Mouse (Mus musculus) erythroblast, embryonic 14.5 days (primary cell): ENCODE results near the gene Fbxl19. TPM values are rescaled to one million over a fixed set of nuclear protein-coding genes. Genes with fewer than 3 reads are reported as not detected.

Source experiments
- H3K27me3 ChIP-seq: 2 replicates; pipeline ENCODE4 v1.6.1; 2012; ENCODE audit warnings: inconsistent platforms; ENCODE audit not compliant: control insufficient read depth
- H3K36me3 ChIP-seq: 2 replicates; pipeline ENCODE4 v1.6.1; 2012; ENCODE audit warnings: mild to moderate bottlenecking, inconsistent platforms; ENCODE audit not compliant: control insufficient read depth
- H3K4me1 ChIP-seq: 2 replicates; pipeline ENCODE4 v1.6.1; 2012; ENCODE audit warnings: inconsistent platforms; ENCODE audit not compliant: control insufficient read depth
- H3K4me3 ChIP-seq: replicated peaks from 2 replicates; pipeline ENCODE3; 2012; ENCODE audit warnings: moderate library complexity, mild to moderate bottlenecking, inconsistent platforms
- H3K9me3 ChIP-seq: 2 replicates; pipeline ENCODE4 v1.6.1; 2012; ENCODE audit warnings: low read length, inconsistent platforms, mixed read lengths; ENCODE audit not compliant: control insufficient read depth
- GATA1 ChIP-seq: IDR thresholded peaks from 2 replicates; pipeline ENCODE4 v1.6.1; 2012; ENCODE audit warnings: low read length, inconsistent platforms, mixed read lengths
- TAL1 ChIP-seq: IDR thresholded peaks from 3 replicates; pipeline ENCODE4 v1.6.1; 2012; ENCODE audit warnings: low read length, inconsistent platforms, mixed read lengths
- polyA plus RNA-seq: library from polyadenylated mRNA; stranded (reverse); fragments of >175 nt; gene quantifications from 2 replicates; pipeline ENCODE4 v1.2.3, GENCODE M21; 2012

Fbxl19 gene
- polyA plus RNA-seq, 1 experiment: 9.9 TPM

DNA sequence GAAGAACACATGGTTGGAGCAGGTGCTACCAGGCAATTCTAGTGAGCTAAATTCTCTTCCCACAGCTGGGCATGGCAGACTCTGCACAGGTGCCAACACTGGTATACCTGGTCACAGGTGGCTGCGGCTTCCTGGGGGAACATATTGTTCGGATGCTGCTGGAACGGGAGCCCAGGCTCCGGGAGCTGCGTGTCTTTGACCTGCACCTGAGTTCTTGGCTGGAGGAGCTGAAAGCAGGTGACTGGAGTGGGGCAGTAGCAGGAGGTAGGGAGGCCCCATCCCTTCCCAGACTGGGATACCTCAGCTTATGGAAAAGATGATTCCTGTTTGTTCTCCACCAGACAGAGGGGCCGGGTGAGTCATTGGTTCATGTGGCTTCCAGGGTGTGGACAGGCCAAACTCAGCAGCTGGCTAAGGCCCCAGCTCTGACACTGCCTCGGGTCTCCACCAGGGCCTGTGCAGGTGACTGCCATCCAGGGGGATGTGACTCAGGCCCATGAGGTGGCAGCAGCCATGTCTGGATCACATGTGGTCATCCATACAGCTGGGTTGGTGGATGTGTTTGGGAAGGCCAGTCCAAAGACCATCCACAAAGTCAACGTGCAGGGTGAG is 56.8 kb downstream of the Fbxl19 start:
- Histone ChIP-seq H3K27me3 (no peaks in the 10 kb centered on the region), H3K4me1 (peaks cover 48% of the 10 kb centered on the region), H3K9me3 (no peaks in the 10 kb centered on the region), H3K36me3 (peaks cover 81% of the 10 kb centered on the region), H3K4me3 (peak overlapping the region; percentile 40)
- TF ChIP-seq TAL1 (no peak), GATA1 (no peak)

DNA sequence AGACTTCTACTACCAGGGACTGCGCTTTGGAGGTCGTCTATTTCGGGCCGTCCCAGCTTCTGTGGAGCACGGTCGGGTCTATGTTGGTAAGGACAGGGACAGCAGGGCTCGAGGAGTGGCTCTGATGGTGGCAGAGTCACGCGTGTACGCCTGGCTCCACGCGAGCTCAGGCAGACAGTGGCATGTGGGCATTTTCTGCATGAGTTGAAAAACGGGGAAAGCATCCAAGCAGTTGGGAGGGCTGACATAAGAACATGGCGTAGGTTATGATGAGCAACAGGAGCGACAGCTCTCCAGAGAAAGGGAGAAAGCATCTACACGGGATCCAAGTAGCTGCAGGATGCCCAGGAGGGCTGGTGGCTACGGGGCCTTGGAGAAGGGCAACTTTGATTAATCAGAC is 58.0 kb downstream of the Fbxl19 start:
- Histone ChIP-seq H3K9me3 (no peaks in the 10 kb centered on the region), H3K27me3 (no peaks in the 10 kb centered on the region), H3K4me1 (peaks cover 59% of the 10 kb centered on the region), H3K4me3 (no peak overlapping the region), H3K36me3 (peaks cover 69% of the 10 kb centered on the region)
- TF ChIP-seq GATA1 (no peak), TAL1 (no peak)

DNA sequence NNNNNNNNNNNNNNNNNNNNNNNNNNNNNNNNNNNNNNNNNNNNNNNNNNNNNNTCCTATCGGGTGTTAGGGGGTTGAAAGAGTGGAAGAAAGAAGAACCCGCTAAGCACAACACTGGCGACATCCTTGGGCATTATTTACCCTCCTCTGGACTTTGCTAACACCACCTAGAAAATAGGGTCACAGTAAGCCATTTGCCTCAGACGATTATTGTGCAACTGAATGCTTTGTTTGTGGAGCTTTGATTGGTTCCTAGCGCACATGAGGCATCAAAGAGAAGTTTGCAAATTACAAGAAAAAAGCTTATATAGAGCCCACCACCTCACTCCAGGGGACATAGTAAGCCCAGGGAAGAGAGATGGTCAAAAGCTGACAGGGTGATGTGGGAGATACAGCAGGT is 64.5 kb downstream of the Fbxl19 start:
- Histone ChIP-seq H3K4me3 (no peak overlapping the region), H3K27me3 (no peaks in the 10 kb centered on the region), H3K4me1 (peaks cover 48% of the 10 kb centered on the region), H3K36me3 (peaks cover 6% of the 10 kb centered on the region), H3K9me3 (no peaks in the 10 kb centered on the region)
- TF ChIP-seq GATA1: no peak
- no peak for TF ChIP-seq TAL1

DNA sequence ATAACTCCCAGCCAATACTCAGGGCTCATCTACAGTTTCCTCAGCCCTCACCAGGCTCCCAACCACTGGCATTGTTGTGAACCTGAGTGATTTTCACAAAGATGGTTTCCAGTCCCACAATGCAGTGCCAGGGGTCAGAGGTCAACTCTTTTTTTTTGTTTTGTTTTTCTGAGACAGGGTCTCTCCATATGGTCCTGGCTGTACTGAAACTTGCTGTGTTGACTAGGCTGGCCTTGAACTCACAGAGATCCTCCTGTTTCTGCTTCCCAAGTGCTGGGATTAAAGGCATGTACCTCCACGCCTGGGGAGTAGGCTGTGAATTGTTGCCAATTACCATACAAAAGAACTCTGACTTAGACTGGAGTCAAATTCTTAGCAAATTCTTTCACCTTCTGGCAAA is 65.5 kb downstream of the Fbxl19 start:
- H3K27me3 ChIP-seq: no peaks in the 10 kb centered on the region
- TF ChIP-seq GATA1 (no peak), TAL1 (no peak)
- H3K4me1 ChIP-seq: peaks cover 38% of the 10 kb centered on the region
- H3K4me3 ChIP-seq: no peak overlapping the region
- no peaks in the 10 kb centered on the region for H3K9me3 ChIP-seq
- no peaks in the 10 kb centered on the region for H3K36me3 ChIP-seq

DNA sequence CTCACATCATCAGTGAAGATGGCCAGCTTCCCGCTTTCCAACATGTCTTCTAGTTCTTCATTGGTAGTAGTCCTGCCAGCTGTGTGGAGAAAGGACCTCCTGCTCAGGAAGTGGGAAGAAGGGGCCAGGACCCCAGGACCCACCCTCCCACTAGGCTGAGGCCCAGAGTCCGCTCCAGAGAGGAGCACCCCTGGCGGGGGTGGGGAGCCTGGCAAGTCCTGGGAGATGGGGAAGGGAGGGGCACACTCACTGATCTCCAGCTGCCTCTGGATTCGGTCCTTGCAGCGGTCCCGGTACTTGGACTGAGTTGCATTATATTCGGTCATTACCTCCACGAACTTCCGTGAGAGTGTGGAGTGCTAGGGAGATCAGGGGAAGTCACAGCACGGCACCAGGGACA is 66.3 kb downstream of the Fbxl19 start:
- Histone ChIP-seq H3K27me3 (no peaks in the 10 kb centered on the region), H3K4me3 (no peak overlapping the region), H3K9me3 (no peaks in the 10 kb centered on the region), H3K4me1 (peaks cover 34% of the 10 kb centered on the region), H3K36me3 (no peaks in the 10 kb centered on the region)
- TF ChIP-seq GATA1 (no peak), TAL1 (no peak)

DNA sequence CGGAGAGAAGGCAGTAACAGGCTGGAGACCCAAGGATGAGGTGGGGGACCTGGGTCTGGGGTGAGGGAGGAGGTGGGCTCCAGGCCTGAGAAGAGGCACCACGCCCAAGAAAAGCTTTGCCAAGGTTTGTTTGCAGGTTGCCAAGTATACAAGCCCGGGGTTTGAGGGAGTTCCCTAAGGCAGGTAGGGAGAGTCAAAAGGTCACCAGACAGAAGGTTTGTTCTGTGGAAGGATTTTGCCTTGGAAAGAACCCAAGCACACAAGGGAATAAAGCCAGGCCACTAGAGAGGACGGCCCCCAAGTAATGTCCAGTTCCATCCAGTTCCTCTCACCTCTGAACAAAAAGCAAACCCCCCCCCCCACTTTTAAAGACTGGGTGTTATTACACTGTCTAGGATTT is 66.9 kb downstream of the Fbxl19 start:
- Histone ChIP-seq H3K36me3 (no peaks in the 10 kb centered on the region), H3K4me3 (no peak overlapping the region), H3K27me3 (no peaks in the 10 kb centered on the region), H3K9me3 (no peaks in the 10 kb centered on the region), H3K4me1 (peaks cover 32% of the 10 kb centered on the region)
- TF ChIP-seq TAL1 (no peak), GATA1 (no peak)

DNA sequence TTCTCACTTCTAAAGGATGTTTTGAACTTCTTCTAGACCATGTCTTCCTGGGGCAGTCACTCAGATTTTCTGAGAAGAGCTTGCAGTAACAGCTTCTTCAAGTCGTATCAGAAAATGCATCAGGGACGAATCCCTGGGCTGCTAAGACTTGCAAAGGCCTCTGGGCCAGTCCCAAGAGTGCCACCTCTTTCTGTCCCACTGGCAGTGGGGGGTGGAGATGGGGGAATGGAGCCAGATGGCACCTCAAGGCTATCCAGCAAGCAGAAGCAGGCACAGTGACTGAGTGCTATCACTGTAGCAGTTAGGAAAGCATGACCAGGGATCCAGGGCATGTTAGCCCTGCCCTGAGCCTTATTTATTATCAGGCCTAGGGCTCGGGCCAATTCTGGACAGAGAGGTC is 67.9 kb downstream of the Fbxl19 start:
- H3K4me3 ChIP-seq: no peak overlapping the region
- H3K36me3 ChIP-seq: no peaks in the 10 kb centered on the region
- H3K4me1 ChIP-seq: peaks cover 22% of the 10 kb centered on the region
- no peak for TF ChIP-seq TAL1
- TF ChIP-seq GATA1: no peak
- H3K27me3 ChIP-seq: no peaks in the 10 kb centered on the region
- no peaks in the 10 kb centered on the region for H3K9me3 ChIP-seq

DNA sequence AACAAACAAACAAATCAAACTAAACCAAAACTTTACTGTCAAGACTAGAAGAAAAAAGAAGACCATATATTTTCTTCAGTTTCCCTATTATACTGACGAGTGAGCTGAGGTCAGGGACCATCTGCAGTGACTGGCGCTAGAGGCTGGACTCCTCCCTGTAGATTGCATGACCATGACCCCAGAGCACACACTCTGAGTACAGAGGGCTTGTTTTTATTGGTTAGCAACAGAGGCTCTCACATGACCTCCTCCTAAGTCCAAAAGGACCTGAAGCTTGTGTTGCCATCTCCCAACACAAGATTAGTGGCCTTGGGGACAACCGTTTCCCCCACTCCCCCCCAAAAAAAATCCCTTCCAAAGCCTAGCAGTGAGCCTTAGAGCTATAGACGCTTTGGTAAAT is 69.5 kb downstream of the Fbxl19 start:
- H3K36me3 ChIP-seq: no peaks in the 10 kb centered on the region
- H3K9me3 ChIP-seq: no peaks in the 10 kb centered on the region
- peaks cover 12% of the 10 kb centered on the region for H3K4me1 ChIP-seq
- TF ChIP-seq GATA1 (no peak), TAL1 (no peak)
- H3K4me3 ChIP-seq: no peak overlapping the region
- no peaks in the 10 kb centered on the region for H3K27me3 ChIP-seq

DNA sequence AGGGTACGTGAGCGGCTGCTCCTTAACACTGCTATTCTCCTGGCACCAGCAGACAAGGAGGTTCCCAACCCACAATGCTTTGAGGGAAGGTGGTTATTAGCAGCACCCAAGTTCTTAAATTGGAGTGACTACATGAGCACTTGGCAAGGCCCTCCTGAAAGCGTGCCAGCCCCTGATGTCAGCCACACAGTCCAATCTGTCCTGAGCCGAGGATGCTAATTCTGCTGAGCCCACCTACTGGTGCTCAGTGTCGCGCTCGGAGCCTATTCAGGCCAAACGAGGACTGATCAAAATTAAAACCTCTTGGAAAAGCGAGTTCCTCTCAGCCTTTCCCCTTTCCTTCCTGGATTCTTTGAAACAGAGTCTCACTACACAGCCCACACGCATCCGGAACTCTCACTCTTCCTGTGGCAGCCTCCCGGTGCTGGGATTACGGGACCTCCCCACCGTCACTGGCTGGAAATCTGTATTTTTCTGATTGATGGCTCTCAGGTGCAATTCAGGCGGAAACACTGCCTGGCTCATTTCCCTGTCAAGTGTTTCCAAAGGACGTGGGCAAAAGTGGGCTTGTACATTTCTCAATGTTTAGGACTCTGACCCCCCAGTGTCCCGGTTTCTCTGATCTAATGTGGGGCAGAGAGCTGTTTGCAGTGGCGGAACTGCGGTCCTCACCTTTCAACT is 70.0 kb downstream of the Fbxl19 start:
- no peaks in the 10 kb centered on the region for H3K36me3 ChIP-seq
- no peak overlapping the region for H3K4me3 ChIP-seq
- no peaks in the 10 kb centered on the region for H3K9me3 ChIP-seq
- H3K27me3 ChIP-seq: no peaks in the 10 kb centered on the region
- peaks cover 8% of the 10 kb centered on the region for H3K4me1 ChIP-seq
- TF ChIP-seq TAL1 (no peak), GATA1 (no peak)
